Comparison of ENCODE assay signal across 8 mouse cellular contexts in genomic region chr12:70347202-70347841, GRCm38 (mm10). TPM values are rescaled to one million over a fixed set of nuclear protein-coding genes. Genes with fewer than 3 reads are reported as not detected.
A peak's percentile ranks its signal among the peaks of the same experiment; 100 is the strongest.
DNase-seq lines count a peak whose midpoint lies in the region; ATAC-seq lines count a peak whose summit lies in the region.

Trim9 (minus strand) TSS chr12:70347614.

- H3K27me3 ChIP-seq in intestine, embryonic 14.5 days (replicated peaks; ENCODE audit: control insufficient read depth, insufficient read depth, low read length) = peaks cover 23% of the 10 kb centered on the region

- peak within 1 kb of the TSS; percentile 62; the same call in 1 of the 2 replicates for H3K27ac ChIP-seq in intestine, embryonic 14.5 days (ENCODE audit: low read depth)

- 0% methylated on average over 50 of the region's 50 CpGs for WGBS in intestine, embryonic 14.5 days

- H3K4me3 ChIP-seq in intestine, embryonic 14.5 days (ENCODE audit: low read depth, low read length) = peak within 1 kb of the TSS; percentile 65

- H3K9me3 ChIP-seq in intestine, embryonic 14.5 days (ENCODE audit: control insufficient read depth, low read length) = no peaks in the 10 kb centered on the region

- intact Hi-C loops in left cerebral cortex, postnatal 10 days (cut with DNase I) = loop anchor here (2.0 to 5.0 kb wide), 4 partner anchors 55 to 83 kb away; no protein-coding TSS in a partner anchor

- peak within 1 kb of the TSS; percentile 42 for H3K9ac ChIP-seq in intestine, embryonic 14.5 days (ENCODE audit: low read length)

- H3K36me3 ChIP-seq in intestine, embryonic 14.5 days (ENCODE audit: control insufficient read depth, insufficient read depth, low read length) = no peaks in the 10 kb centered on the region

- peak within 1 kb of the TSS; percentile 96 for H3K4me2 ChIP-seq in intestine, embryonic 14.5 days (ENCODE audit: low read length)

- peak; percentile 98 for DNase-seq in adrenal gland, adult 2 months
- peak; percentile 98 for DNase-seq in embryo, embryonic 11 days
- DNase-seq in gastrocnemius, postnatal 25 days = peak; percentile 86
- DNase-seq in intestine, embryonic 14.5 days (ENCODE audit: low spot score) = peak; percentile 96
- peak; percentile 97 to 98 for DNase-seq in left cerebral cortex, postnatal 10 days (ENCODE audit: extremely low spot score in 1 of 2, low spot score in 2 of 2)
- DNase-seq in right cerebral cortex, postnatal 36 days (ENCODE audit: low spot score in 2 of 2) = peak; percentile 98 to 99
- DNase-seq in urinary bladder, postnatal 4 days (ENCODE audit: low spot score in 2 of 2) = peak; percentile 90 to 92

- peak; percentile 98 for ATAC-seq in intestine, embryonic 14.5 days (replicated peaks; ENCODE audit: low FRiP score, low TSS enrichment, low read depth)
- peak; percentile 98 for ATAC-seq in megakaryocyte-erythroid progenitor cell, adult 5-6 weeks (replicated peaks; ENCODE audit: low FRiP score, low TSS enrichment, poor library complexity, severe bottlenecking)

- 0 out of 2 replicates have a peak, but pooled peaks cover 10% of the 10 kb centered on the region for H3K4me1 ChIP-seq in intestine, embryonic 14.5 days (replicated peaks; ENCODE audit: control insufficient read depth, insufficient read depth, low read length)

RNA-seq across cellular contexts. Expression of gene Trim9, which starts in this region (rescaled TPM):
- 1 to 10 TPM; 1.6 to 2.1 TPM for total RNA-seq in adrenal gland, adult 2 months (2021)
- 0.82 and 0.89 TPM in 2 replicates for polyA plus RNA-seq in adrenal gland, adult 2 months (2012; rRNA removed)
- under 1 TPM; 0.10 to 0.11 TPM for total RNA-seq in gastrocnemius, postnatal 25 days (2021)
- polyA plus RNA-seq in intestine, embryonic 14.5 days (2014; fragmentation: Nextera tagmentation; extraction: Ambion mirVana) = 1.5 and 1.6 TPM in 2 replicates
- total RNA-seq in left cerebral cortex, postnatal 10 days (2021) = 100 to 1,000 TPM; 336 to 347 TPM
- not detected in 2 replicates for total RNA-seq in megakaryocyte-erythroid progenitor cell, adult 5-6 weeks (2014; fragmentation: Nextera tagmentation)
- not detected in 2 replicates for total RNA-seq in megakaryocyte-erythroid progenitor cell, adult 5-6 weeks (2017)

Comparison
In these comparisons a context has a peak if more than half of its experiments do, and no peak if none do; other contexts are left out.
1. Peak in every context shown above with its lines: DNase-seq, ATAC-seq, H3K4me3 ChIP-seq and H3K27ac ChIP-seq.
2. RNA of gene Trim9 (total RNA-seq): 336 to 347 TPM in left cerebral cortex, postnatal 10 days; 1.6 to 2.1 TPM in adrenal gland, adult 2 months, 0.10 to 0.11 TPM in gastrocnemius, postnatal 25 days and not detected in megakaryocyte-erythroid progenitor cell, adult 5-6 weeks; every median in the first group is over 100 times any median in the second.
3. Peak in DNase-seq in gastrocnemius, postnatal 25 days; RNA of the gene not detected or under 1 TPM.
4. Peak in ATAC-seq in megakaryocyte-erythroid progenitor cell, adult 5-6 weeks; RNA of the gene not detected or under 1 TPM.